Mouse (Mus musculus) left cerebral cortex, postnatal 10 days (tissue): Measurements from ENCODE around the gene Stx17. TPM values are rescaled to one million over a fixed set of nuclear protein-coding genes. Genes with fewer than 3 reads are reported as not detected.

ENCODE experiments used
- DNase-seq, 2 experiments: peaks; one replicate each; pipeline ENCODE4 v3.0.0; 2021 to 2022; ENCODE audit warnings: low spot score in 2 of 2, mixed read lengths in 1 of 2; ENCODE audit errors: extremely low spot score in 1 of 2
- intact Hi-C: fragments of 180-260 bp; cut with DNase I; formaldehyde crosslinking; loops from one replicate; pipeline ENCODE4 v1.15.1; 2025
- total RNA-seq, 2 experiments: library from RNA; stranded (reverse); gene quantifications; 2 replicates each; pipeline ENCODE4 v1.2.3; 2021

The Stx17 gene
- total RNA-seq: 10 to 100 TPM; 29.7 to 34.4 TPM

- DNase-seq: peak; percentile 71 to 89
- intact Hi-C loops: no loop called here
Observed at GRCm38 (mm10) chr4:48124773-48125469, at the start of gene Stx17. TSS of gene Stx17 (plus strand) at chr4:48124915.

- intact Hi-C loops: no loop called here
Observed at GRCm38 (mm10) chr4:48076693-48077471, 47.8 kb upstream of the Stx17 start.

GRCm38 (mm10) chr4:48078213-48078612 lies 46.5 kb upstream of the Stx17 start:
- no peak for DNase-seq
- intact Hi-C loops: no loop called here

More at GRCm38 (mm10) chr4:48076693-48077471, 47.8 kb upstream of the Stx17 start:
- peak in 1 of 2 experiments; percentile 45 for DNase-seq

GRCm38 (mm10) chr4:48079285-48080039 lies 45.3 kb upstream of the Stx17 start:
- intact Hi-C loops: no loop called here
- DNase-seq: no peak

GRCm38 (mm10) chr4:48083452-48083851 lies 41.3 kb upstream of the Stx17 start:
- DNase-seq: no peak
- intact Hi-C loops: no loop called here

- intact Hi-C loops: no loop called here
- no peak for DNase-seq
Observed at GRCm38 (mm10) chr4:48086609-48087008, 38.1 kb upstream of the Stx17 start.

- intact Hi-C loops: no loop called here
- DNase-seq: no peak
Observed at GRCm38 (mm10) chr4:48087497-48087896, 37.2 kb upstream of the Stx17 start.

- DNase-seq: no peak
- intact Hi-C loops: no loop called here
Observed at GRCm38 (mm10) chr4:48093221-48093620, 31.5 kb upstream of the Stx17 start.

GRCm38 (mm10) chr4:48100217-48100616 lies 24.5 kb upstream of the Stx17 start:
- no peak for DNase-seq
- intact Hi-C loops: loop anchor here (10.0 kb wide), 1 partner anchor 285 kb away; no protein-coding TSS in a partner anchor

GRCm38 (mm10) chr4:48101981-48102380 lies 22.7 kb upstream of the Stx17 start:
- no peak for DNase-seq
- intact Hi-C loops: loop anchor here (10.0 kb wide), 1 partner anchor 283 kb away; no protein-coding TSS in a partner anchor

GRCm38 (mm10) chr4:48105387-48105786 lies 19.3 kb upstream of the Stx17 start:
- no peak for DNase-seq

GRCm38 (mm10) chr4:48107086-48107485 lies 17.6 kb upstream of the Stx17 start:
- no peak for DNase-seq
- intact Hi-C loops: loop anchor here (10.0 kb wide), 1 partner anchor 278 kb away; no protein-coding TSS in a partner anchor

More at GRCm38 (mm10) chr4:48105387-48105786, 19.3 kb upstream of the Stx17 start:
- intact Hi-C loops: loop anchor here (10.0 kb wide), 1 partner anchor 279 kb away; no protein-coding TSS in a partner anchor

GRCm38 (mm10) chr4:48108591-48108990 lies 16.1 kb upstream of the Stx17 start:
- intact Hi-C loops: loop anchor here (10.0 kb wide), 1 partner anchor 276 kb away; no protein-coding TSS in a partner anchor
- DNase-seq: no peak

- intact Hi-C loops: no loop called here
- no peak for DNase-seq
Observed at GRCm38 (mm10) chr4:48110331-48110730, 14.4 kb upstream of the Stx17 start.

GRCm38 (mm10) chr4:48116191-48116590 lies 8.5 kb upstream of the Stx17 start:
- peak in 1 of 2 experiments; percentile 26 for DNase-seq
- intact Hi-C loops: no loop called here

- DNase-seq: no peak
- intact Hi-C loops: no loop called here
Observed at GRCm38 (mm10) chr4:48124416-48124772, 321 bp upstream of the Stx17 start.

- no peak for DNase-seq
- intact Hi-C loops: no loop called here
Observed at GRCm38 (mm10) chr4:48130314-48130713, 5.6 kb downstream of the Stx17 start.

GRCm38 (mm10) chr4:48131606-48132005 lies 6.9 kb downstream of the Stx17 start:
- DNase-seq: no peak
- intact Hi-C loops: no loop called here

- intact Hi-C loops: no loop called here
- DNase-seq: no peak
Observed at GRCm38 (mm10) chr4:48132721-48133120, 8.0 kb downstream of the Stx17 start.
